17 mouse cellular contexts compared by ENCODE assay signal in genomic region chr5:77386596-77387413, GRCm38 (mm10). TPM values are rescaled to one million over a fixed set of nuclear protein-coding genes. Genes with fewer than 3 reads are reported as not detected.
A peak's percentile ranks its signal among the peaks of the same experiment; 100 is the strongest.
DNase-seq lines count a peak whose midpoint lies in the region; ATAC-seq and TF ChIP-seq lines count a peak whose summit lies in the region.
"Had no signal": no experiment of that assay in that cellular context is flagged by ENCODE, and none has a peak within 500 bp of the region (broad histone marks: within the 10 kb centered on the region; RNA-seq: fewer than 3 reads in every experiment).

No protein-coding gene starts in this region.

- H3K9ac ChIP-seq in kidney, postnatal 0 days (ENCODE audit: low read depth, low read length), result no peak overlapping the region
- H3K9ac ChIP-seq in liver, embryonic 16.5 days (ENCODE audit: low read depth, low read length), result no peak overlapping the region
- H3K9ac ChIP-seq: embryonic facial prominence, embryonic 13.5 days; forebrain, embryonic 13.5 days; stomach, embryonic 15.5 days had no signal

- TF ChIP-seq CTCF in gastrocnemius, adult 2 months (IDR thresholded peaks at IDR 0.05), result peak; percentile 19; the same call in 1 of the 2 replicates
- peak; percentile 30; the same call in 1 of the 2 replicates for TF ChIP-seq CTCF in kidney, postnatal 0 days (IDR thresholded peaks at IDR 0.05; ENCODE audit: low read depth)

- no peaks in the 10 kb centered on the region for H3K9me3 ChIP-seq in kidney, postnatal 0 days (replicated peaks; ENCODE audit: low read length)
- no peaks in the 10 kb centered on the region for H3K9me3 ChIP-seq in liver, embryonic 16.5 days (replicated peaks; ENCODE audit: control insufficient read depth, low read length)
- H3K9me3 ChIP-seq: embryonic facial prominence, embryonic 13.5 days; forebrain, embryonic 13.5 days; stomach, embryonic 15.5 days had no signal

- H3K4me3 ChIP-seq in gastrocnemius, adult 2 months, result no peak overlapping the region
- no peak overlapping the region for H3K4me3 ChIP-seq in kidney, postnatal 0 days (replicated peaks; ENCODE audit: low read depth, low read length)
- no peak overlapping the region for H3K4me3 ChIP-seq in liver, embryonic 16.5 days (ENCODE audit: low read depth, low read length)
- H3K4me3 ChIP-seq: embryonic facial prominence, embryonic 13.5 days; forebrain, embryonic 13.5 days; stomach, embryonic 15.5 days had no signal

- 41% methylated on average over 10 of the region's 10 CpGs for WGBS in kidney, postnatal 0 days
- WGBS in liver, embryonic 16.5 days (ENCODE audit: insufficient replicate concordance), result 24% methylated on average over 10 of the region's 10 CpGs

- intact Hi-C loops in gastrocnemius, adult 2 months (cut with DNase I), result no loop called here

- peak overlapping the region; percentile 69 for H3K27ac ChIP-seq in gastrocnemius, adult 2 months
- peak overlapping the region; percentile 84 for H3K27ac ChIP-seq in kidney, postnatal 0 days
- H3K27ac ChIP-seq in liver, embryonic 16.5 days (ENCODE audit: low read length), result no peak overlapping the region
- H3K27ac ChIP-seq: embryonic facial prominence, embryonic 13.5 days; forebrain, embryonic 13.5 days; hindbrain, postnatal 0 days; macrophage had no signal

- peak overlapping the region; percentile 6; the same call in 1 of the 2 replicates for H3K4me2 ChIP-seq in kidney, postnatal 0 days (ENCODE audit: low read length)
- H3K4me2 ChIP-seq in liver, embryonic 16.5 days (ENCODE audit: low read depth, low read length), result no peak overlapping the region
- H3K4me2 ChIP-seq: embryonic facial prominence, embryonic 13.5 days; forebrain, embryonic 13.5 days; stomach, embryonic 15.5 days had no signal

- no peaks in the 10 kb centered on the region for H3K36me3 ChIP-seq in kidney, postnatal 0 days (ENCODE audit: insufficient read depth, low read length)
- H3K36me3 ChIP-seq in liver, embryonic 16.5 days (ENCODE audit: control insufficient read depth, insufficient read depth), result no peaks in the 10 kb centered on the region
- H3K36me3 ChIP-seq: embryonic facial prominence, embryonic 13.5 days; stomach, embryonic 15.5 days had no signal

- peaks cover 39% of the 10 kb centered on the region for H3K4me1 ChIP-seq in kidney, postnatal 0 days (replicated peaks; ENCODE audit: insufficient read depth, low read length)
- H3K4me1 ChIP-seq in liver, embryonic 16.5 days (ENCODE audit: control insufficient read depth, low read depth, low read length), result peaks cover 5% of the 10 kb centered on the region
- H3K4me1 ChIP-seq: embryonic facial prominence, embryonic 13.5 days; forebrain, embryonic 13.5 days had no signal

- ATAC-seq in kidney, postnatal 0 days (replicated peaks; ENCODE audit: low FRiP score, low read depth), result peak; percentile 41; the same call in 1 of the 2 replicates
- peak; percentile 16; the same call in 1 of the 2 replicates for ATAC-seq in liver, embryonic 16.5 days (ENCODE audit: low read depth)
- ATAC-seq: forebrain, embryonic 13.5 days; hindbrain, postnatal 0 days had no signal

- no peak for DNase-seq in gastrocnemius, adult 2 months
- DNase-seq in gastrocnemius, postnatal 10 days, result no peak
- DNase-seq in kidney, postnatal 0 days (ENCODE audit: low spot score), result peak; percentile 70
- no peak for DNase-seq in kidney, postnatal 4 days
- peak; percentile 80 for DNase-seq in 3T3-L1 (ENCODE audit: low read depth, low spot score)
- DNase-seq in thymus, postnatal 14 days, result no peak
- DNase-seq in testis, postnatal 10 days (ENCODE audit: low spot score), result no peak
- DNase-seq: adrenal gland, postnatal 14 days; cerebellum, postnatal 36 days; heart, postnatal 14 days; left cerebral cortex, postnatal 4 days had no signal

- H3K27me3 ChIP-seq in kidney, postnatal 0 days (ENCODE audit: insufficient read depth, low read length), result no peaks in the 10 kb centered on the region
- H3K27me3 ChIP-seq in liver, embryonic 16.5 days (ENCODE audit: control insufficient read depth, insufficient read depth, low read depth, low read length), result no peaks in the 10 kb centered on the region
- H3K27me3 ChIP-seq: embryonic facial prominence, embryonic 13.5 days; forebrain, embryonic 13.5 days; stomach, embryonic 15.5 days had no signal

RNA-seq across cellular contexts. Expression of gene Igfbp7, which starts 21.0 kb away (rescaled TPM):
- 10 to 100 TPM; 63.6 to 92.5 TPM for total RNA-seq in gastrocnemius, adult 2 months (2021)
- 100 to 1,000 TPM; 330 to 348 TPM for total RNA-seq in gastrocnemius, postnatal 10 days (2021)
- 1,308 and 1,398 TPM in 2 replicates for polyA plus RNA-seq in kidney, postnatal 0 days (2015; fragmentation: Nextera tagmentation; extraction: Ambion mirVana)
- 26.3 and 30.9 TPM in 2 replicates for polyA plus RNA-seq in liver, embryonic 16.5 days (2015; fragmentation: Nextera tagmentation; extraction: Ambion mirVana)

Comparison
In these comparisons a context has a peak if more than half of its experiments do, and no peak if none do; other contexts are left out.
1. DNase-seq: peak in kidney, postnatal 0 days (single experiment) and 3T3-L1 (single experiment); none in gastrocnemius, adult 2 months (single experiment), gastrocnemius, postnatal 10 days (single experiment), kidney, postnatal 4 days (0 of 2), thymus, postnatal 14 days (single experiment) and testis, postnatal 10 days (single experiment).